Mouse (Mus musculus) hematopoietic stem cell, adult 5-6 weeks (primary cell): ENCODE measurements around the gene Tfr2. TPM values are rescaled to one million over a fixed set of nuclear protein-coding genes. Genes with fewer than 3 reads are reported as not detected.

ENCODE experiments used
- ATAC-seq, 2 experiments: fragments of 125-278 bp in 1 of 2; replicated peaks in 1 of 2; 2 replicates each; pipeline ENCODE4 v1.8.0; 2016 to 2017; ENCODE audit warnings: inconsistent platforms in 2 of 2, mild to moderate bottlenecking in 2 of 2, moderate number of reproducible peaks in 2 of 2, low read depth in 1 of 2, moderate TSS enrichment in 1 of 2; ENCODE audit not compliant: low FRiP score in 2 of 2, poor library complexity in 2 of 2, severe bottlenecking in 2 of 2, insufficient read depth in 1 of 2, low TSS enrichment in 1 of 2
- total RNA-seq: library from RNA; stranded (forward); fragments of 172-1452, 232-1000 nt; gene quantifications from 2 replicates; pipeline ENCODE4 v1.2.3, GENCODE M21; 2017

Gene Tfr2
- 39.0 and 50.7 TPM in 2 replicates for total RNA-seq

- peak; percentile 61 to 71 for ATAC-seq
These were observed at the start of gene Tfr2 for GRCm38 (mm10) chr5:137569665-137570064. Tfr2 (plus strand) TSS chr5:137569840.

DNA sequence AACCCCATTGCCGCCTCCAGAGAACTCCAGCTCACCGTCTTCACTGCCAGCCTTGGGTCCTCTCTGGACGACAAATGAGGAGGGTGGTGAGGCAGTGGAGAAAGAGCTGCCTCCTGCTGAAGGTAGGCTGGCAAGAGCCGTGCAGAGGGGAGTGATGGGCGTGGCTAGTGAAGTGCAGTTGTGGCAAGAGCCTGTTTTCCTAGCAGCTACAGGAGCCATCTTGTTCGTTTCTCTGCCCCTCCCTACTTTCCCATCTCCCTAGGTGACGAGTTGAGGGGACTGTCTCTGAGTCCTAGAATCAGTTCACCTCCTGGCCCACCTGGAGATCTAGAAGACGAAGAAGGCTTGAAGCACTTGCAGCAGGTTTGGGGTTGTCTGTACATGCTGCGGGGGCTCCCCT, 47.8 kb upstream of the Tfr2 start:
- ATAC-seq, result no peak

GRCm38 (mm10) chr5:137522711-137523110, 46.9 kb upstream of the Tfr2 start:
- ATAC-seq, result no peak

- ATAC-seq, result no peak
These were observed 46.0 kb upstream of the Tfr2 start for GRCm38 (mm10) chr5:137523396-137524250.

- no peak for ATAC-seq
These were observed 45.5 kb upstream of the Tfr2 start for GRCm38 (mm10) chr5:137524251-137524515.

- no peak for ATAC-seq
These were observed 45.0 kb upstream of the Tfr2 start for GRCm38 (mm10) chr5:137524671-137525070.

DNA sequence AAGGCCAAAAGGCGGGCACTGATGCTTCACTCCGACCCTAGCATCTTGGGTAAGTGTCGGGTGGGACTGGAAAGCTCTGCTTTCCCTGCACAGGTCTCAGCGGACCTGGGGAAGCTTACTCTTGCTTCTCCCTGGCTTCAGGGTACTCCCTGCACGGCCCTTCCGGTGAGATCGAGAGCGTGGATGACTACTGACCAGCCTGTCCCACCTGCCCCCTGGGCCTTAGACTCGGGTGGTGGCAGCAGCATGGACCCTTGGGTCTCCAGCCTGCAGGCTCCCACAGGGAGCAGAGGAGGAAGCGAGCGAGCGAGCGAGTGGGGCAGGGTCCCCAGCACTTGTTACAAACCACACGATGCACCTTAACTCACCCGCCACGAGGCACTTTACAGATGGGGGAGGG, 44.1 kb upstream of the Tfr2 start:
- ATAC-seq, result no peak

- peak; percentile 16 to 38; a peak in 1 of 4 replicates for ATAC-seq
These were observed 43.3 kb upstream of the Tfr2 start for GRCm38 (mm10) chr5:137526192-137526936.

DNA sequence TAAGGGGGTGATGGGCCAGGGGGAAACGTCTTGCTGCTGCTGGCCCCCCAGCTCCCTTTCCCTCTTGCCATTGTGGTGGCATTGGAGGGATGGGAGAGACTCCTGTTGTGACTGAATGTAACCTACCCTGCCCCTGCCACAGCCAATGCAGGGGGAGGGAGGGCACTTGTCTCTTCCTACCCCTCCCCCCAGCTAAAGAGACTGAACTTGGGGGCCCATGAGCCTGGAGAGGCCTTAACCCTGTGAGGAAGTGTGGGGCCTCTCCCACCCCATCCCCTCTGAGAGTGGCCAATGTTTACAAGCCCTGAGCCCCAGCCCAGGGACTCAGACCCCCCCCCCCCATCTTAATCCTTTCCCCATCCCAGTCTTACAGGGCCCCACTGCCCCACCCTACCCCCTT, 42.2 kb upstream of the Tfr2 start:
- ATAC-seq, result no peak

GRCm38 (mm10) chr5:137528247-137528968, 41.2 kb upstream of the Tfr2 start:
- no peak for ATAC-seq

DNA sequence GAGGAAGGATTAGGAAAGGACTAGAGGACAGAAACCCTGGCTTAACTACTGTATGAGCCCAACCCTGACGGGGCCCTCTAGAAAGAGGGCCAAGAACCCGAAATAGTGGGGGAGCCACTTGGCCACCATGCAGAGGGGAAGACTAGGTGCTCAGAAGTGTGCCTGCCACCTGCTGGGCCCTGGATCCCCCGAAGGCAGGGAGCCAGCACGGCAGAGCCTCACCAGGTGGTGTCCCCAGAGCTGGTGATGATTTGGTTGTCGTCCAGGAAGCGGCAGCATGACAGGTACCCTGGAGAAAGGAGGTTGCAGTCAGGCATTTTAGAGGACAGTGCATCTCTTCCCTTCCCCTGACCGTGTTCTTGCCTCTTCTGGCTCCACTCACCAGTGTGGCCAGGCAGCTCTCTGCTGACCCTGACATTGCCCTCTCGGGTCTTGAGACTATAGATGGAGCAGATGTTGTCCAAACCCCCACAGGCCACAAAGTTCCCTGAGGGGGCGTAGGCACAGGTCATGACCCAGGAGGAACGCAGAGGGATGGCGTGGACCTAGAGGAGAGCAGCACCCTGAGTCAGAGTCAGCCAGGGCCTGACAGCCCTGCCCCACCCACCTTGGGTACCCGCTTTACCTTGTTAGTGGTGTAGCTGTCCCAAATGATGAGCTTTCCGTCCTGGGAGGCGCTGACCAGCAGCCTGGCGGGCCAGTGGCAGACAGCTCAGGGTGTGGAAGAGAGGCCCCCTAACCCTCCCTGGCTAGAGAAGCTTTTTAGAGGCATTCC, 40.2 kb upstream of the Tfr2 start:
- ATAC-seq, result no peak

DNA sequence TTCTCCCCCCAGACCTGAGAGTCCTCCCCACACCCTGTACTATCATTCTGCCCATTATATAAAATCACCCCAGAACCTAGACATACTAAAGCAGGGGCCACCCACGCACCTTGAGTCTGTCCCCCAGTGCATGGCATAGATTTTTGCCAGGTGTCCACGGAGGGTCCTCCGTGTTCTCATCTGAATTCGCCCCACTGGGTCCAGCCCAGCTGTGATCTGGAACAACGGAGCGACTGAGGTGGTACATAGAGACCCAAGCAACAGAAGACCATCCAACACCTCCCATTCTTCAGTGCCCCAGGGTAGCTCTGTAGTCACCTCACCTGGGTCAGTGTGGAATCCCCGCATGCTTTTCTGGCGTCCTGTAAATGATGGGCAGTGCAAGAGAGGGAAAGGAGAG, 39.6 kb upstream of the Tfr2 start:
- no peak for ATAC-seq

- peak in 1 of 2 experiments; percentile 11; a peak in 2 of 4 replicates for ATAC-seq
These were observed 38.8 kb upstream of the Tfr2 start for GRCm38 (mm10) chr5:137530588-137531413.

DNA sequence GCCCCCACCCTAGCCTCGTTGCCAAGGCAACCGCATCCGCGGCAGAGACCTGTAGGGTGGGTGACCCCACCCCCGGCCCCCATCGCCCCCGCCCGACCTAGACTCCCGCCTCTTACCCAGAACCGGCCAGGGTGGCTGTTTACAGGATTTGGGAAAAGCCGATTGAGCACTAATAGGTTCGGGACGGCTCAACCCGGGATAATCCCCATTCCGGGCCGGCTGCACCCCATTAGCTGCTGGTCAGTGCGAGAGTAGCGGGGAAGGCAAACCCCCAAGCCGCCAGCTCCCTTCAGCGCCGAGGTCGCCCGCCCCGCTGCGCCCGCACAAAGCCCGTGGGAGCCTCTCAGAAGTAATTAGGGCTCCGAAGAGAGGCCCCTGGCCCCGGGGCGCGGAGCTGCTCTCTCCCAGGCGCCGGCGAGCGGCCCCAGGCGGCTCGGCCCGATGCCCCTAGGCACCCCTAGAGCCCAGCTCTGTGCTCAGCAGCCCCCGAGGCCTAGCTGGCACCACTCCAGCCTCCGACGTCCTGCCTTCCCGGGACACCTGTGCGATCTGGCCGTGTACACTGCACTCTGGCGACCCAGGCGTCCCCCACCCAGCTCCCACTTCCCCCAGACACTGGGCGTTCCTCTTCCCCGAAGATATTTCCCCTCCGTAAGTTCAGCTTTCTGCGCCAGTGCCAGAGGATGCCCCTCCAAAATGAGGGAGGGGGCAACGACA, 38.1 kb upstream of the Tfr2 start:
- no peak for ATAC-seq

DNA sequence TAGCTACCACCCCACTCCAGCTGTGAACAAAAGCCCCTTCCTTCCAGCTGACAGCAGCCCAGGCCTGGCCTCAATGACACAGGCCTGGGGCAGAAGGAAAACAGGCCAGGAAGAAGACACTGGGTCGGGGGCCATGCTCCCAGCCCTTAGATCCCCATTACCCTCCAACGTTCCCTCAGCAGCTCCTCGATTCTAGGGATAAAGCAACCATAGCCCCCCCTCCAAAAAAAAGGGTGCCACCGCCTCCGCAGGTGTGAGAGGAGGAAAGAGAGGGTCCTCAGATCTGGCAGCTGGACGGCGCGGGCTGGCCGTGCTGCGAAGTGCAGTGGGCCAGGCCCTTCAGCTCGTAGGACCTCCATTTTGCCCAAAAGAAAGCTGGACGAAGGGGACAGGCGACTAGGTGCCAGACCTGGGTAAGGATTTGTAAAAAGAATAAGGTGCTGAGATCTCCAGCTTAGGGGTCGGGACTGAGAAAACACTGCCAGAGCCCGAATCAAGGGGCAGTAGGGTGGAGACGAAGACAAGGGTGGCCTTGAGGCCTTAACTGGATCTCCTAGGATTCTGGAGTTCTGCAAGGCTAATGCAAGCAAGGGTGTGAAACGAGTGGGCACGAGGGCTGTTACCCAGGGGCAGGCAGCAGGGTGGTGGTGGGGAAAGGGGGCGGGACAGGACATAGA, 37.4 kb upstream of the Tfr2 start:
- no peak for ATAC-seq

GRCm38 (mm10) chr5:137532808-137533116, 36.9 kb upstream of the Tfr2 start:
- ATAC-seq, result peak in 1 of 2 experiments; percentile 5; a peak in 1 of 4 replicates
